Mouse (Mus musculus) brown adipose tissue, adult 24 weeks (tissue): ENCODE data around the gene 4930595D18Rik. TPM values are rescaled to one million over a fixed set of nuclear protein-coding genes. Genes with fewer than 3 reads are reported as not detected.
A peak's percentile ranks its signal among the peaks of the same experiment; 100 is the strongest.

Experiments
- H3K27ac ChIP-seq: fragments of 200-500 bp; replicated peaks from 2 replicates; pipeline ENCODE4 v1.5.1; 2012; ENCODE audit warnings: low read depth, mild to moderate bottlenecking, low read length
- H3K4me1 ChIP-seq: fragments of 200-500 bp; 2 replicates; pipeline ENCODE4 v1.6.1; 2012; ENCODE audit warnings: low read length, mixed read lengths; ENCODE audit not compliant: control insufficient read depth, insufficient read depth, insufficient read length
- H3K4me3 ChIP-seq: fragments of 200-500 bp; 2 replicates; pipeline ENCODE4 v1.5.1; 2012; ENCODE audit warnings: low read depth, mild to moderate bottlenecking, low read length, moderate library complexity; ENCODE audit not compliant: insufficient read depth
- polyA plus RNA-seq: library from polyadenylated mRNA; stranded (reverse); fragments of >200 nt; gene quantifications from 2 replicates; pipeline ENCODE4 v1.2.4, GENCODE M21; 2012; ENCODE audit not compliant: missing spikeins, insufficient read depth, insufficient read length

4930595D18Rik gene
- polyA plus RNA-seq, 1 experiment, result not detected

DNA sequence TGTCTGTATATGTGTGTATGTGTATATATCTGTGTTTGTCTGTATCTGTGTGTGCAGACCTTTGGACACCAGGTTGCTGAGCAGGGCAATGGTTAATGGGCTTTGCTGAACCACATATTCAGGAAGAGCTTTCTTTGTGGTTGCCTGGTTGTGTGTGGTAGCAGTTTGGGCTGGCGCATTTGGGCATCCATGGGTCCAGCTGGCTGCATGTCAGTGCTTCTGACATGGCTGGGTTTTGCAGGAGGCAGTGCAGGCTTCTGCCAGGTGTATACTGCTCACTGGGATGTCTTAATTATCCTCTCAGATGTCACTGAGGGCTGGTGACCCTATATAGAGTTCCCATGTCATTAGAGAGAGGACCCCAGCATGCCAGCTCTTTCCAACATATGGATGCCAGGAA is 28.5 kb downstream of the 4930595D18Rik start:
- H3K27ac ChIP-seq, result no peak overlapping the region
- H3K4me1 ChIP-seq, result peaks cover 2% of the 10 kb centered on the region; the same call in 1 of the 2 replicates
- no peak overlapping the region for H3K4me3 ChIP-seq

DNA sequence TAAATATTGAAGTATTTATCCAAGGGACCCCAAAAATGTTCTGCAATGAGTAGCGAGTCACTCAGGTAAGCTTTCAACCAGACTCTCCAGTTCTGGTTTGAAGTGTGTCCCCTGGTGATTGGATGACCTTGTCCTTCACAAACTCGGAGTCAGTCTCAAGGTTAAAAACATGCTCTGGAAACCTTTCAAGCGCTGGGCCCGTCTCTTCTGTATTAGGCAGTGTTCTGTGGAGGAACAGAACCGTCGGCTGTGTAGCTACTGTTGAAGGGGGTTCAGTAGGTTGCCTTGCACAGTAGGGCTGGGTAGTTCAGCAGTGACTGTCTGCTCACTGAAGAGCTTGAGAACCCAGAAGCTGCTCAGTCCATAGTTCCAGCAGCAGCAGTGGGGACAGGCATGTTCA is 29.6 kb downstream of the 4930595D18Rik start:
- H3K27ac ChIP-seq, result no peak overlapping the region
- H3K4me3 ChIP-seq, result no peak overlapping the region
- peaks cover 2% of the 10 kb centered on the region; the same call in 1 of the 2 replicates for H3K4me1 ChIP-seq

DNA sequence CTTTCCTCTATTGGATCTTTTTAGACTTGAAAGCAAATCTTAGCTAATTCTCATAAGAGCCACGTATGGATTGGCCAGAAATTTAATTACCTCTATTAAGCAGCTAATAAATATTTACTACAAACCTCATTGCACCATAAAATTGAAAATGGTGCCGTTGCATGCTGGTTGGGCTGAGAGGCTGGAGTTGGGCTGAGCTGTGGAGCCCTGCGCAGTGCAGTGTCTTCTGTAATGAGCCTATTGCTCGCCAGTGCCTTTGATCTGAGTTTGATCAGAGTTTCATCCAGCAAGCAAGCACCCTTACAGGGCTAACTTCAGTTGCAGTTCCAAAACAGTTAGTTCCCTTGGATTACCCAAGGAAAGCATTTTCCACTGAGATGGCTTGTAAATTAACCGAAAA is 30.3 kb downstream of the 4930595D18Rik start:
- peaks cover 2% of the 10 kb centered on the region; the same call in 1 of the 2 replicates for H3K4me1 ChIP-seq
- no peak overlapping the region for H3K4me3 ChIP-seq
- H3K27ac ChIP-seq, result no peak overlapping the region

DNA sequence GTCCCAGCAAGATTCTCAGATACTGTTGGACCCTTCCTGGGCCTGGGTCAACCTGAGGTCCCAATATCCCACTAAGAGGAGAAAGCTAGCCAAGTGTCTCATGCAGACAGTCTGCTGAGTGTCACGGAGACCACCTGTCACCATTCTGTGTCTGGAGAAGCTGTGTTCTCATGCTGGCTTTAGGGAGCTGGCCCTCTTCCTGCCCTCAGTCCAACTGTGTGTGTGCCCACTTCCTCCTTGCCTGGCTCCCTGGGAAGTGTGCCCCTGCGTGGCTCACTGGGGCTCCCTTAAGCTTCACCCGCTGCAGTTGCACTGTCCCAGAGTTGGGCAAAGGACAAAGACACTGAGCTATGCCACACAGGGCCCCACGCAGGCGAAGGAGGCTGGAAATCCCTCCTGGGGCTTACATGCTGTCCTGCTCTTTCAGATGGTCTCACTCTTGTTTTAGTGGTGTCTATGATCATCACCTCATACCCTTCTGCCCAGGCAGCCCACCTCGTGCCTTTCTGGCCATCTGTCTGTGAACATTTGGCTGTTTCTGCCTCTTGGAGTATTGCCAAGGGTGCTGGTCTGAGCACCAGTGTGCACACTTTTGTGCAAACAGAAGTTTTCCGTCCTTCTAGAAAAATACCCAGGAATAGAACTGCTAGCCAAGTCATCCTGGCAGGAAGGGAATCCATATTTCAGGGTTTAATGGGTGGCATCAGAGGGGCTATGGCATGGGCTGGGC is 31.1 kb downstream of the 4930595D18Rik start:
- peaks cover 2% of the 10 kb centered on the region; the same call in 1 of the 2 replicates for H3K4me1 ChIP-seq
- no peak overlapping the region for H3K4me3 ChIP-seq
- H3K27ac ChIP-seq, result no peak overlapping the region

DNA sequence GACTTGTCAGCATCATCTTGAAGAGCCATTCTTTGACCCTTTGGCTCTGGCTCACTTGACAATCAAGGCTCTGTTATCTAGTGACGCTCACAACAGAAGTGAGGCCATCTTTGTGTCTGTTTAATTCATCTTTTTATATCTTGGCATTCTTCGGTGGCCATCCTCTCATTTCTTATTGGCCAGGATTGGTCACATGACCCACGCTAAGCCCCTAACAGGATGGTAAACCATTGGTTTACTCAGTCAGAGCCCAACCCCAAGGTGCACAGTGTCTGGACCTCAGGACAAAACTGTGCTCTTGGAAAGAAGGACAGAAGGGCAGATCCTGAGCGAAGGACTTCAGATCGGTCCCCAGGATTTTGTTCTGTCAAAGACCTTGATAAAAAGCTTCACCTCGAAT is 31.7 kb downstream of the 4930595D18Rik start:
- no peak overlapping the region for H3K4me3 ChIP-seq
- H3K4me1 ChIP-seq, result peaks cover 2% of the 10 kb centered on the region; the same call in 1 of the 2 replicates
- H3K27ac ChIP-seq, result no peak overlapping the region

DNA sequence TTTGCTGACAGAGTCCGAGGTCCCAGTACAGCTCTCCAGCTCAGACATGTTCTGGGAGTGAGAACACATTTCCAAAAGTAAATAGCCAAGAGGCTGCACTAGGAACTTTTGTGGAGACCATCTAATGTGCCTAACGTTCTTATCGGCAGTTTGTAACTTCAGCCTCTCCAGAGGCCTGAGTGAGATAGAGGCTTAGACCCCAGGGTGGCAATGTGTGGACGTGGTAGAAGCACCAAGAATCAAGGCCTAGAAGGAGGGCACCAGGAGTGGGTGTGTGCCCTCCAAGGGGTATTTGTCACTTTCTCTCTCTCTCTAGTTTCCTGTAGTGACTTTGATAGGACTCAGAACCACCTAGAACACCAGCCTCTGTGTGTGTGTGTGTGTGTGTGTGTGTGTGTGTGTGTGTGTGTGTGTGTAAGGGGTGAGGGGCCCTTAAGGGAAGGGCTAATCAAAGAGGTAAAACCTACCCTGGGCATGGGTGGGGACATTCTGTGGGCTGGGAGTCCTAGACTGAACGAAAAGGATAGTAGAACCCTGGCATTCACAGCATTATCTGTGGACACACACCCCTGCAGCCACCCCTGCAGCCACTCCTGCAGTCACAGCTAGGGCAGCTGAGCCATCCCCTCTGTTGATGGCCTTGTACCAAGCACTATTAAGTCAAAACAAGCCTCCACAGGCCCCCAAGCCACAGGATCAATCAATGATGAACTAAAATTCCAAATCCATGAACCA is 32.7 kb downstream of the 4930595D18Rik start:
- H3K27ac ChIP-seq, result no peak overlapping the region
- no peak overlapping the region for H3K4me3 ChIP-seq
- H3K4me1 ChIP-seq, result peaks cover 2% of the 10 kb centered on the region; the same call in 1 of the 2 replicates

DNA sequence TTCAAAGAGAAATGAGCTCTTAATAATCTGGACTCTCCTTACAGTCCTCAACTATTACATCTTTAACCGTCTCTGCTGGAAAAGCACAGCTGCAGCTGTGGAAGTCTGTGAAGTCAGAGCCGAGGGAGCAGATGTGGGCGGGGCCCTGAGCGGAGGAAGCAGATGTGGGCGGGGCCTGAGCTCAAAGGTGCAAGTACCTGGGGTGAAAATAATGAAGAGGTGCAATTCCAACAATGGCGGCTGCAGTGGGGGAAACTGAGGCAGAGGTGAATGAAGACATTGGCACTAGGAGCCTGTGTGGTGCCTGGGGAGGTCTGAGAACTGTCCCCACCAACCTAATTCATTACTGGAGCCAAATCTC is 34.1 kb downstream of the 4930595D18Rik start:
- Histone ChIP-seq H3K27ac (no peak overlapping the region), H3K4me3 (no peak overlapping the region), H3K4me1 (peaks cover 2% of the 10 kb centered on the region; the same call in 1 of the 2 replicates)

DNA sequence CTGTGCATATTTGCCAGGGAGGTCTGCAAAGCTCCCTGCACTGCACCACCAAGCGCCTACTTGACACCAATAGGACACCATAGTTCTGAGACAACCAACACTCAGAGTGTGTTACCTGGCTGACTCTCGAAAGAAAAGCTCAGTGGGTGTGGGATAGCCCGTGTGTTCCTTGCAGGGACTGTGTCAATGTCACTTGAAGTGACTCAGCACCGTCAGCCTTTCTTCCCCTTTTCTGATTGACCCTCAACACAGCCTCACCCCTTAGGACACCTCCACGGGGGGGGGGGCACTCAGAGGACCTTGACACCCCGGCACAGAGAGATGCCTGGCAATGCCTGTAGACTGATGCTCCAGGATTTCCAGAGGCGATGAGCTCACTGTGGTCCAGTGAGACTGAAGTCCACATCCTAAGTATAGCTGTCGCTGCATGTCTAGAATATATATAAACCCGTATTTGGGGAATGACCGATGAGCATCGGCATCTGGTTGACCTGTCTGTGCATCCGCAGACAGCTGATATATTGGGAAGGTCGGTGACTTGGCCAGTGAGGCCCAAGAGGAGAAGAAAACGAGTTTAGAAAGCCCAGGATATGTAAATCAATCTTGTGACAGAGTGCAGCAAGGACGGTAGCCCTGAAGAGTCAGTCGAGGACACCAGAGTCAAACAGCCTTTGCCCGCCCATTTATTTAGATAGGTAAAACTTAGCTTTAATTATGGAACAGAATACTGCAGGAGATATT is 34.6 kb downstream of the 4930595D18Rik start:
- Histone ChIP-seq H3K4me1 (peaks cover under 1% of the 10 kb centered on the region; the same call in 1 of the 2 replicates), H3K27ac (no peak overlapping the region), H3K4me3 (no peak overlapping the region)

DNA sequence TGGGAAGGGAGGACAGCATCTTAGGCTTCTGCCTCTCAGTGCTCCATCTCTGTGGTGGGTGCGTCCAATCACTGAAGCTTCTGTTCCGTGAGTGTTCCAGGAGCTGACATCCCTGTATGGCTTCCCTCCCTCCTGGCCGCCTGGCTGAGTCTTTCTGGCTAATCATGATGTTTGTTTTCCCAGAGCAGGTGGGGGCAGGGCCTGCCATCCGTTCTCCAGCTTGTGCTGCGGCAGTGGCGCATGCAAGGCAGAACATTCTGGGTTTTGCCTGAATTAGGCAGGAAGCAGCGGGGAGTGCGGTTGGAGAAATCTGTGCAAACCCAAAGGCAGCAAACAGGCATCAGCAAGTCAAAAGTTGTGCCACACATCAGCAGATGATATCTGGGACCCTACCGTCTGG is 39.0 kb downstream of the 4930595D18Rik start:
- peaks cover 5% of the 10 kb centered on the region; the same call in 1 of the 2 replicates for H3K4me1 ChIP-seq
- no peak overlapping the region for H3K4me3 ChIP-seq

DNA sequence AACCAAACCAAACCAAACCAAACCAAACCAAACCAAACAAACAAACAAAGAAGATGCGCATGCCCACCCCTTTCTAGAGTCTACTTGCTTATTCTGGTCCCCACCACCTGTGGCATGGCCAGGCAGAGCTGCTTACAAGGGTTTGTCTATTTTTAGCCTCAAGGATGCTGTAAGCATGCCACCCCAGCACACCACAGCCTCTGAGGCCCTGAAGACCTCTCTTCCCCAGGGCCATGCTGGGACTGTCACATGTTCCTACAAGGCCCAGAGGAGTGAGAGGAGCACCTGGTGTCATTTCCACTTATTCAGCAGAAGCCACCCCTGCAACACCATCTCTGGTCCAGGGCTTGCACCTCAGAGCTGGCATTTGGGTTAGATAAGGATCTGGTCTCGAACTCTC is 39.7 kb downstream of the 4930595D18Rik start:
- Histone ChIP-seq H3K4me1 (peaks cover 5% of the 10 kb centered on the region; the same call in 1 of the 2 replicates), H3K27ac (no peak overlapping the region), H3K4me3 (no peak overlapping the region)

More for the DNA sequence above, 39.0 kb downstream of the 4930595D18Rik start:
- H3K27ac ChIP-seq, result no peak overlapping the region

DNA sequence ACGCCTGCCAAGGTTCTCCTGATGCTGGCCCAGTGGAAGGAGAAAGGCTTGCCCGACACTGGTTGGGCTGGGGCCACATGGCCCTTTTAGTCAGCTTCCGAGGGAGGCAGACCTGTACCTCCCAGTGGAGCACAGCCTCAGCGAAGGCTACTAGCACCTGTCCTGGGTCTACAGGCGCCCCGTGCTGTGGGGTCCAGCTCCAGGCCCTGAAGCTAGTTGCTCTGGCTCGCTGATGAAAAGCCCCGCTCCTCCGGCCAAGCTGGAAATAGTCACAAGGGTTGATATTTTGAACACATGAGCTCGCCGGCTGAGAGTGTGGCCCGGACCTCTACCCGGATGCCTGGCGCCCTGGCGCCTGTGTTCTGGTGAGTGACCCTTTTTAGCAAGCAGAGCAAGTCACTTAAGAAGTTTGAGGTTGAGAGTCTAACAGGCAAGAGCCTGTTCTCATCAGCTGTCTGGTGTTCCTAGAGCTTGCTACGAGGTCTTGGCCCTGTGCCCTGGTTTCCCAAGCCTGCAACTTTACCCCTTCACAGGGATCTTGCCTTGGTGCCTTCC is 40.7 kb downstream of the 4930595D18Rik start:
- Histone ChIP-seq H3K27ac (no peak overlapping the region), H3K4me1 (peaks cover 5% of the 10 kb centered on the region; the same call in 1 of the 2 replicates), H3K4me3 (no peak overlapping the region)

DNA sequence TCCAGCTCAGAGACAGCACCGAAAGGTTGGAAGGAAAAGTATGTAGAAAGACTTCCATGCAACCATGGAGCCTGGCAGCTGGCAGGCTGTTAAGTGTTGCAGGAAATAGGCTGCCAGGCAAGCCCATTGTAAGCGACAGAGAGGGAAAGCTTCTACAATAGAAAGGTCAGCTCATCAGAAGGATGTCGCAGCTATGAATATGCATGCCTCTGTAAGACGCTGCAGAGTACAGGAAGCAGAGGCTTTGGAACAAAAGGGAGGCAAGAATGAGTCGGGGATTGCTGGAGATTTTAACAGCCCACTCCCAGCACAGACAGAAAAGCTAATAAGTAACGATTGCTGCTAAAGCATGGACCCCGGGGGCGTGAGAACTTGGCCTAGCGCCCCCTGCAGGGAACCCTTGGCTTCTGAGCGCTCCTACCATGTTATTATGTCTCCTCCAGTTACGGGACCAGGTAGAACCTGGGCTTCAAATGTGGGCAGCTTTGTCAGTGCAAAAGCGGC is 41.2 kb downstream of the 4930595D18Rik start:
- no peak overlapping the region for H3K27ac ChIP-seq
- H3K4me3 ChIP-seq, result 0 out of 2 replicates have a peak overlapping the region, but pooled peaks have one; percentile 10
- H3K4me1 ChIP-seq, result peaks cover 5% of the 10 kb centered on the region; the same call in 1 of the 2 replicates

DNA sequence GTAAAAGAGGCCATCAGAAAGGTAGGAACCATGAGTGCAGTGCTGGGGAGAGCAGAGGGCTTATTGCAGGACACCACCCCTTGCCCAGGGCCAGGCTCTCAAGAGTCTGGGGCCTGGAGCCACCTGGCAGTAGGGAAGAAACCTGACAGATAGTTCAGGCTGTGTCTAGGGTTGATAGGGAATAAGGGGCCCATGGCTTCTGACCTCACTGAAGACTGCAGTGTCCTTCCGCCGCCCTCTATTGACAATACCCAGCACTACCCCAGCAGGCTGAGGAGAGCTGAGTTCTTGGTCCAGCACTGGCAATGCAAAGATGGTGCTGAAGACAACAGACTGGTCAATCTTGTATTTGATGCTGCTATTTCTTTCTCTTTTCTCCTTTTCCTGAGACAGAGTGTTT is 47.2 kb downstream of the 4930595D18Rik start:
- Histone ChIP-seq H3K27ac (no peak overlapping the region), H3K4me1 (peaks cover 2% of the 10 kb centered on the region; the same call in 1 of the 2 replicates), H3K4me3 (no peak overlapping the region)

DNA sequence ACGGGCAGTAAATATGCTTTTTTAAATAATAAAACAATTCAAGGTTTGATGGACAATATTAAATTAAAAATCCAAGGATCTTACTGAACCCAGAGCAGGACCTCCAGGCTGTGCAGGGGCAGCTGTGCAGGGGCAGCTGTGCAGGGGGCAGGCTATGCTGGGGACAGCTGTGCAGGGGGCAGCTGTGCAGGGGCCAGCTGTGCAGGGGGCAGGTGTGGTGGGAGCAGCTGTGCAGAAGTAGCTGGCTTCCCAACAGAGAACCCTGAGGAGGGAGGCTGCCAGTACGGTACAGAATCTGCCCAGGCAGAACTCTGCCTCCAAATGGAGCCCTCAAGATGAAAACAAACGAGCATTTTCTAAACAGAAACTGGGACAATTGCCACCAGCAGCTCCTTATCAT is 48.3 kb downstream of the 4930595D18Rik start:
- Histone ChIP-seq H3K4me3 (no peak overlapping the region), H3K4me1 (peaks cover 2% of the 10 kb centered on the region; the same call in 1 of the 2 replicates), H3K27ac (no peak overlapping the region)
